Mouse (Mus musculus): Measurements from ENCODE around the gene Gas2l2.
A peak's percentile ranks its signal among the peaks of the same experiment; 100 is the strongest.

The Gas2l2 gene

GRCm38 (mm10) chr11:83429355-83429754 lies at the start of gene Gas2l2:
Gene Gas2l2 (minus strand): TSS chr11:83429455.
- DNase-seq (ENCODE audit: low spot score in 2 of 2): no peak

GRCm38 (mm10) chr11:83473235-83474016 lies 44.2 kb upstream of the Gas2l2 start:
- DNase-seq (ENCODE audit: low spot score in 2 of 2): peak in 1 of 2 experiments; percentile 48

- peak; percentile 98 to 99 for DNase-seq (ENCODE audit: low spot score in 2 of 2)
Observed at GRCm38 (mm10) chr11:83472324-83473234, 43.3 kb upstream of the Gas2l2 start, which contains the start of gene Taf15. Gene Taf15 (plus strand): TSS chr11:83473086.

- DNase-seq (ENCODE audit: low spot score in 2 of 2): peak in 1 of 2 experiments; percentile 7
Observed at GRCm38 (mm10) chr11:83471766-83472165, 42.5 kb upstream of the Gas2l2 start.

GRCm38 (mm10) chr11:83468765-83469164 lies 39.5 kb upstream of the Gas2l2 start:
- DNase-seq (ENCODE audit: low spot score in 2 of 2): no peak

- DNase-seq (ENCODE audit: low spot score in 2 of 2): no peak
Observed at GRCm38 (mm10) chr11:83467120-83467652, 37.9 kb upstream of the Gas2l2 start.

- DNase-seq (ENCODE audit: low spot score in 2 of 2): no peak
Observed at GRCm38 (mm10) chr11:83465976-83466375, 36.7 kb upstream of the Gas2l2 start.

GRCm38 (mm10) chr11:83462711-83463244 lies 33.5 kb upstream of the Gas2l2 start, which contains the start of gene Mmp28:
Gene Mmp28 (minus strand): TSS chr11:83463071.
- no peak for DNase-seq (ENCODE audit: low spot score in 2 of 2)

GRCm38 (mm10) chr11:83461462-83462027 lies 32.3 kb upstream of the Gas2l2 start:
- no peak for DNase-seq (ENCODE audit: low spot score in 2 of 2)

- DNase-seq (ENCODE audit: low spot score in 2 of 2): no peak
Observed at GRCm38 (mm10) chr11:83457912-83458601, 28.8 kb upstream of the Gas2l2 start.

GRCm38 (mm10) chr11:83457257-83457656 lies 28.0 kb upstream of the Gas2l2 start:
- DNase-seq (ENCODE audit: low spot score in 2 of 2): no peak

GRCm38 (mm10) chr11:83455608-83456007 lies 26.4 kb upstream of the Gas2l2 start:
- no peak for DNase-seq (ENCODE audit: low spot score in 2 of 2)

- no peak for DNase-seq (ENCODE audit: low spot score in 2 of 2)
Observed at GRCm38 (mm10) chr11:83454548-83454947, 25.3 kb upstream of the Gas2l2 start.

- no peak for DNase-seq (ENCODE audit: low spot score in 2 of 2)
Observed at GRCm38 (mm10) chr11:83451281-83451680, 22.0 kb upstream of the Gas2l2 start.

GRCm38 (mm10) chr11:83450550-83450949 lies 21.3 kb upstream of the Gas2l2 start:
- no peak for DNase-seq (ENCODE audit: low spot score in 2 of 2)

GRCm38 (mm10) chr11:83449298-83449697 lies 20.0 kb upstream of the Gas2l2 start:
- no peak for DNase-seq (ENCODE audit: low spot score in 2 of 2)

- no peak for DNase-seq (ENCODE audit: low spot score in 2 of 2)
Observed at GRCm38 (mm10) chr11:83448927-83449236, 19.6 kb upstream of the Gas2l2 start.

- DNase-seq (ENCODE audit: low spot score in 2 of 2): no peak
Observed at GRCm38 (mm10) chr11:83448021-83448926, 19.0 kb upstream of the Gas2l2 start.

- no peak for DNase-seq (ENCODE audit: low spot score in 2 of 2)
Observed at GRCm38 (mm10) chr11:83447612-83448011, 18.4 kb upstream of the Gas2l2 start.

GRCm38 (mm10) chr11:83445001-83445400 lies 15.7 kb upstream of the Gas2l2 start:
- no peak for DNase-seq (ENCODE audit: low spot score in 2 of 2)
